Mouse (Mus musculus): ENCODE data around the gene Gal. TPM values are rescaled to one million over a fixed set of nuclear protein-coding genes. Genes with fewer than 3 reads are reported as not detected.

Gene Gal
- not detected in 2 replicates for total RNA-seq (2012; rRNA removed)
- not detected in 2 replicates for total RNA-seq (2014; rRNA removed)
- not detected in 2 replicates for polyA plus RNA-seq (2012; ENCODE audit: insufficient read length, low read depth)

DNA sequence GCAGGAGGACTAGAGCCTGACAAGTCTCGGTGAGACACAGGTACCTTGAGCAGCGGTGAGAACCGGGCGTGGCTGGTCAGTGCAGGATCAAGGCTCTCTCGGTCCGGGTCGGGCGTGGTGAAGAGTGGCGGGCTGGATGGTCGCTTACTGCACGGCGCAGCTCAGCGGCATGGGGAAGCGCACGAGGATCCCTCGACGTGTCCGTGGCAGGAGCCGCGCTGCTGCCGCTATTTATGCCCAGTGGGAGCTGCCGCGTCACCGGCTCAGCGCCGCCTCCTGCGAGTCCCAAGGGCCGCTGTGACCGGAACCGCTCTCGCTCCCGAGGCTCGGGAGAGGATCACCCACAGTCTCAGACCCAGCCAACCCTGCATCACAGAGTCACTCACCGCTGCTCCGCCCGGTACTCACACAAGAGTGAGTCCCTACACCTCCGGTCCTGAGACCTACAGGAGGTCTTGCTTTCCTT is at the start of gene Gal:
Gene Gal, minus strand, starts transcription at position 277 of the 466 bp plus-strand sequence.
- H3K4me3 ChIP-seq (replicated peaks in 1 of 3; ENCODE audit: low read depth in 2 of 3, low read length in 2 of 3, poor library complexity in 1 of 3), result no peak within 1 kb of the TSS
- H3K4me2 ChIP-seq (ENCODE audit: insufficient read depth, low read depth, poor library complexity, severe bottlenecking), result no peak within 1 kb of the TSS
- in situ Hi-C loops (cut with MboI; ENCODE audit: low pct_ligation_motif_present, low pct_unique_long_range_greater_than_20kb, low sequenced_read_pairs) (no loop called here), dilution Hi-C loops (cut with MboI; ENCODE audit: extremely low pct_ligation_motif_present, extremely low pct_unique_long_range_greater_than_20kb, low sequenced_read_pairs) (no loop called here)
- peaks cover 2 to 3% of the 10 kb centered on the region in 2 experiments; a peak in 2 of 4 replicates for H3K4me1 ChIP-seq (ENCODE audit: control insufficient read depth in 1 of 2, insufficient read depth in 2 of 2)
- H3K36me3 ChIP-seq (replicated peaks in 1 of 2; ENCODE audit: control insufficient read depth in 1 of 2, insufficient read depth in 1 of 2, low read length in 1 of 2), result no peaks in the 10 kb centered on the region
- TF ChIP-seq BHLHE40 (IDR thresholded peaks at IDR 0.05; ENCODE audit: low read depth, low read length) (no peak), CTCF (conservative IDR thresholded peaks at IDR 0.05 in 1 of 2, IDR thresholded peaks at IDR 0.05 in 1 of 2; ENCODE audit: low read depth in 2 of 2, low read length in 2 of 2) (no peak), USF1 (IDR thresholded peaks at IDR 0.05; ENCODE audit: low read depth, low read length) (no peak), KAT2A (IDR thresholded peaks at IDR 0.05; ENCODE audit: insufficient replicate concordance, low read length) (no peak), JUN (IDR thresholded peaks at IDR 0.05; ENCODE audit: insufficient read depth, low read depth, low read length) (no peak), MEF2A (IDR thresholded peaks at IDR 0.05; ENCODE audit: borderline replicate concordance, low read depth, low read length) (no peak), USF2 (conservative IDR thresholded peaks at IDR 0.05; ENCODE audit: low read depth, low read length) (no peak)
- DNase-seq (ENCODE audit: extremely low read depth), result no peak
- peaks cover 9% of the 10 kb centered on the region for H3K27me3 ChIP-seq (replicated peaks)
- peaks cover 5% of the 10 kb centered on the region for H3K9me3 ChIP-seq (replicated peaks; ENCODE audit: low read length)
- no peaks in the 10 kb centered on the region for H3K79me2 ChIP-seq (replicated peaks; ENCODE audit: control insufficient read depth, extremely low read depth, insufficient read depth, poor library complexity, severe bottlenecking)
- H3K9ac ChIP-seq (ENCODE audit: insufficient read depth, low read depth), result no peak within 1 kb of the TSS
- no peak within 1 kb of the TSS for H3K27ac ChIP-seq (ENCODE audit: insufficient read depth, low read depth)

DNA sequence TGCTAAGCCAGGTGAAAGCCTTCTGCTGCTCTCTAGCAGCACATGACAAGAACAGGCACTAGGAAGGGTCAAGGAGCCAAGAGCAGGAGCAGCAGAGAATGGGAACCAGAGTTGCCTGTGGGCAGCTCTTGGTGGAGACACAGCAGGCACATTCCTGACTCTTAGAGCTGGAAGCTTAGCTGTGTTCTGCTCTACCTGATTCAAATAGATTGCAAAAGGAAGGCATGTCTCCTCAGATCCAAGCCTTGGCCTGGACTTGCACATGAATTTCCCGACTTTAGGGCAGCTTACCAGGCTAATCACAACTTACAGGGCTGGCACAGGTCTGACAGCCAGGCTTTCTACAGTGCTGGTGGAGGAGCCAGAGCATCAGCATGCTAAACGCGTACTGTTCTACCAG is 45.6 kb upstream of the Gal start:
- in situ Hi-C loops (cut with MboI; ENCODE audit: low pct_ligation_motif_present, low pct_unique_long_range_greater_than_20kb, low sequenced_read_pairs) (no loop called here), dilution Hi-C loops (cut with MboI; ENCODE audit: extremely low pct_ligation_motif_present, extremely low pct_unique_long_range_greater_than_20kb, low sequenced_read_pairs) (no loop called here)
- H3K27ac ChIP-seq (ENCODE audit: insufficient read depth, low read depth), result peak overlapping the region; percentile 47; the same call in 1 of the 2 replicates
- H3K4me3 ChIP-seq (replicated peaks in 1 of 3; ENCODE audit: low read depth in 2 of 3, low read length in 2 of 3, poor library complexity in 1 of 3), result no peak overlapping the region
- peaks cover 15 to 35% of the 10 kb centered on the region in 2 experiments for H3K4me1 ChIP-seq (ENCODE audit: control insufficient read depth in 1 of 2, insufficient read depth in 2 of 2)
- no peak for DNase-seq (ENCODE audit: extremely low read depth)
- TF ChIP-seq MXI1 (IDR thresholded peaks at IDR 0.05; ENCODE audit: low read depth, low read length), result no peak
- TF ChIP-seq SMC3 (IDR thresholded peaks at IDR 0.05; ENCODE audit: low read depth, low read length), result no peak
- TF ChIP-seq RCOR1 (conservative IDR thresholded peaks at IDR 0.05; ENCODE audit: low read depth, low read length), result no peak
- no peak for TF ChIP-seq CHD1 (IDR thresholded peaks at IDR 0.05; ENCODE audit: low read depth, low read length)
- TF ChIP-seq MAX (IDR thresholded peaks at IDR 0.05; ENCODE audit: low read length), result no peak
- TF ChIP-seq MEF2A (IDR thresholded peaks at IDR 0.05; ENCODE audit: borderline replicate concordance, low read depth, low read length), result no peak
- TF ChIP-seq ZC3H11A (IDR thresholded peaks at IDR 0.05; ENCODE audit: low read depth, low read length), result no peak
- no peak for TF ChIP-seq USF2 (conservative IDR thresholded peaks at IDR 0.05; ENCODE audit: low read depth, low read length)
- TF ChIP-seq TBP (conservative IDR thresholded peaks at IDR 0.05; ENCODE audit: low read depth, low read length), result no peak
- TF ChIP-seq ZNF384 (IDR thresholded peaks at IDR 0.05; ENCODE audit: low read depth, low read length), result no peak
- TF ChIP-seq CTCF (conservative IDR thresholded peaks at IDR 0.05 in 1 of 2, IDR thresholded peaks at IDR 0.05 in 1 of 2; ENCODE audit: low read depth in 2 of 2, low read length in 2 of 2), result no peak
- peaks cover 84 to 99% of the 10 kb centered on the region in 2 experiments for H3K36me3 ChIP-seq (replicated peaks in 1 of 2; ENCODE audit: control insufficient read depth in 1 of 2, insufficient read depth in 1 of 2, low read length in 1 of 2)
- no peak overlapping the region for H3K4me2 ChIP-seq (ENCODE audit: insufficient read depth, low read depth, poor library complexity, severe bottlenecking)
- no peaks in the 10 kb centered on the region for H3K79me2 ChIP-seq (replicated peaks; ENCODE audit: control insufficient read depth, extremely low read depth, insufficient read depth, poor library complexity, severe bottlenecking)
- no peak overlapping the region for H3K9ac ChIP-seq (ENCODE audit: insufficient read depth, low read depth)
- no peaks in the 10 kb centered on the region for H3K9me3 ChIP-seq (replicated peaks; ENCODE audit: low read length)
- no peaks in the 10 kb centered on the region for H3K27me3 ChIP-seq (replicated peaks)

All from CH12.LX (cell line).